Mouse (Mus musculus): Measurements from ENCODE around the gene Slx4.
"Not testable (repeated sequence)": the region's sequence is repeated elsewhere in the genome, so short reads cannot be mapped to it uniquely, and the experiment has no call there.

The Slx4 gene

DNA sequence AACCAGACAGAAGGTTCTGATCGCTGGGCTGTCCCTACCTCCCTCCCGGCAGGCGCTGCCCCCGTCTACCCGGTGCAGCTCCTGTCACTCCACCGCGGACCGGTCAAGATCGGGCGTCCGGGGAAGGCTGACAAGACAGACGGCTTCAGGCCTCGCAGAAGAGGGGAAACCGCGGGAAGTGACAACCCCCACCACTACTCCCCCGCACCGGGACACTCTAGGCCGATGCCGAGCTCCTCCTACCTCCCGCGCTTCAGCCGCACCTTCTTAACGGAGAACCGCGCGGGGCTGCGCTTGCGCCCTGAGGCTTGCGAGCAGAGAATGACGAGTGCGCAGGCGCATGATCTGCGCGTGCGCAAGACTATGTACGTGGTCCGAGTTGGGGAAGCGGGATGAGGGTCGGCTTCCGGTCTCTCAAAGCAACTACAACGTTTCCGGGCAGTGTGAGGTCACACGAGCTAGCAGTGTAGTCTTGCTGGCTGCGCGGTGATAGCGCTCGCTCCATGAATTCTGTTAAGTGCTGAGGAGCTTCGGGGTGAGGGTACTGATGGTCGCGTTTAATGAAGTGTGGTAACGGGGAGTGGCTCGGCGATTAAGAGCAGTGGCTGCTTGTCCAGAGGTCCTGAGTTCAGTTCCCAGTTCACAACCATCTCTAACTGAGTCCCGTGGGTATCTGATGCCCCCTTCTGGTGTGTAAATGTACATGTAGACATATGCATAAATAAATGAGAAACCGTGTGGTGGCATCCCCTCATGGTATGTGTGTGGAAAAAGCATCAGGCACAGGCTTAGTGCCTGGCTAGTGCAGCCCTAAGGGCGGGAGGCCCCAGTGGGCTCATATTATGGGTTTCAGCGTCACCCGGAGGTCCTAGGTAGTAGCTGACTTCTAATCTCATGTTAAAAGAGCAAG lies at the start of gene Slx4:
Gene Slx4 (minus strand): TSS at position 282 of the 910 bp plus-strand sequence.
- peak; percentile 93 to 94 for DNase-seq (ENCODE audit: low spot score in 2 of 2)

GRCm38 (mm10) chr16:4052601-4053000 lies 49.0 kb upstream of the Slx4 start:
- no peak for DNase-seq (ENCODE audit: low spot score in 2 of 2)

- DNase-seq (ENCODE audit: low spot score in 2 of 2) = no peak
Observed at GRCm38 (mm10) chr16:4045524-4045923, 42.0 kb upstream of the Slx4 start.

DNA sequence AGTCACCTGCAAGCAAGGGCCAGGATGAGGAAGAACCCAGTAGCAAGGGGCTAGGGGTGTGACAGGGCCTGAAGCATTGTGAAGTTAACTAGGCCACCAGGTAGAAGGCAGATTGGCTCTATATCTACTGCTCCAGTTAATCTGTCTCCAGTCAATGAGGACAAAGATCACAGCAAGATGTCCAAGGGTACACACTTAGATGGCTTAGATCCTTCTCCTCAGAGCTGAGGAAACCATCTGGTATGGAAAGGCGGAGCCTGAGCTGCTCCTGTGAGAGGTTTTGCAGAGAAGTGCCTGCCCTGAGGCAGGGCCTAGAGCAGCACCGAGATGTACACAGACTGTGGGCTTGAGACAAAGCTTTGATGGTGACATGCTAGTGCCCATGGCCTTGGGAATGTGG lies 40.5 kb upstream of the Slx4 start:
- DNase-seq (ENCODE audit: low spot score in 2 of 2) = no peak

- no peak for DNase-seq (ENCODE audit: low spot score in 2 of 2)
Observed at GRCm38 (mm10) chr16:4041646-4042045, 38.1 kb upstream of the Slx4 start.

GRCm38 (mm10) chr16:4040206-4040605 lies 36.6 kb upstream of the Slx4 start:
- DNase-seq (ENCODE audit: low spot score in 2 of 2) = no peak

- no peak for DNase-seq (ENCODE audit: low spot score in 2 of 2)
Observed at GRCm38 (mm10) chr16:4037690-4038089, 34.1 kb upstream of the Slx4 start.

- no peak for DNase-seq (ENCODE audit: low spot score in 2 of 2)
Observed at GRCm38 (mm10) chr16:4036807-4037206, 33.2 kb upstream of the Slx4 start, which contains the start of gene Dnase1. TSS of gene Dnase1 (plus strand) at chr16:4036942.

GRCm38 (mm10) chr16:4035575-4035974 lies 32.0 kb upstream of the Slx4 start:
- no peak for DNase-seq (ENCODE audit: low spot score in 2 of 2)

DNA sequence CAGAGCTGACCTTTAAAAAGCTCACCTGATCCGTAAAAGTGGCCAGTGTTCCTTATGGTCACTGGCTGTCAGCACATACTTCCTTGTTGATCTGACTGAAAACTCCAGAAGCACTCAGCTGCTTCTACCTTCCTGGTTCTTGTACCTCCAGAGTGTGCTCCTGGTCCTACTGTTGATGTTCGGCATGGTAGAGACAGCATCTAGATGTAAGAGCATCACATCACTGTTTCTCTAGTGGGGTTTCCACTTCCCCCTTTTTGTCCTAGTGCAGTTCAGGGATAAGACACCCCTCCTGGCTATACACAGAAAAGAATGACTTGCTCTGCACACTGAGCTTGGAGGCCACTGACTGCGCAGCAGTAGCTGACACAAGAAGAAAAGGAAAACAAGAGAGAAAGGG lies 30.9 kb upstream of the Slx4 start:
- no peak for DNase-seq (ENCODE audit: low spot score in 2 of 2)

GRCm38 (mm10) chr16:4033971-4034370 lies 30.4 kb upstream of the Slx4 start:
- no peak for DNase-seq (ENCODE audit: low spot score in 2 of 2)

DNA sequence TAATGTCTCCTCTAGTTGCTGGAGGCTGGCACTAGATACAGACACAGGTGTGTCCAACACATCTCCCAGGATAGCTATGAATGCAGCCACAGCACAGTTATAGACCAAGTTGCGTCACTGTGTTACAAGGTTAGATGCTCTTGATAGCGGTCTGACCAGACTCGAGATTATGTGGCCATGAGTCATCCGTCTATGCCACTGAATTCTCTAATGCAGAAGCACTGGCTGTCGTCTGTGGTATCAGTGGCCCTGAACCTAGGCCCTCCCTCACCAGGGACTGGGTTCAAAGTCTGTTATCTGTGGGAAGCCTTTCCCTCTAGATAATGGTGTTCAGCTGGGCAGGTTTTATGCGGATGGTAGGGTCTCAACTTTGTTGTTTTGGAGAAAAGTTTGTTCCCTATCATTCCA lies 28.8 kb upstream of the Slx4 start:
- DNase-seq (ENCODE audit: low spot score in 2 of 2) = no peak

DNA sequence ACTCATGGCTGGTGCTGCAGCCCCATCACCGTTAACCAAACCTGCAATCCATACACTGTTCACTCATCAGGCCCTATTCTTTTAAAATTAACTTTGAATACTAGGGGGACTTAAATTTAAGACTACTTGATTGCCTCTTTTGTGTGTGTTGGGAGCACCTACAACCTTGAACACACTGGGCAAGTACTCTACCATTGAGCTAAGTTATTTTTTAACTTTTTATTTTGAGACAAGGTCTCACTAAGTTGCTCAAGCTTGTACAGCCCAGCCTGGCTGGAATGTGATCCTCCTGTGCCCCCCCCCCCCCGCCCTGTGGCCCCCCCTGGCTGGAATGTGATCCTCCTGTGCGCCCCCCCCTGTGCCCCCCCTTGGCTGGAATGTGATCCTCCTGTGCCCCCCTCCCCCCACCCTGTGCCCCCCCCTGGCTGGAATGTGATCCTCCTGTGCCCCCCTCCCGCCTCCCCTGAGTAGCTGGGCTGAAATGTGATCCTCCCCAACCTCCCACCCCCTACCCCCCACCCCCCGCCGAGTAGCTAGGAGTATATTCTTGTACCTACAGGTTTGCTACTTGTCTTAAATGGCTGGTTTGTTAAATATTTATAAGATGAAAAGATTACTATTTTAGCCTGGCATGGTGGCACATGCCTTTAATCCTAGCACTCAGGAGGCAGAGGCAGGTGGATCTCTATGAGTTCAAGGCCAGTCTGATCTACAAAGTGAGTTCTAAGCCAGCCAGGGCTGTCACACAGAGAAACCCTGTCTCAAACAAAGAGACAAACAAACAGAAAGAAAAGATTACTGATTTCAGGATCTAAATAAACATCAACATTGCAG lies 28.1 kb upstream of the Slx4 start:
- no peak for DNase-seq (ENCODE audit: low spot score in 2 of 2)

DNA sequence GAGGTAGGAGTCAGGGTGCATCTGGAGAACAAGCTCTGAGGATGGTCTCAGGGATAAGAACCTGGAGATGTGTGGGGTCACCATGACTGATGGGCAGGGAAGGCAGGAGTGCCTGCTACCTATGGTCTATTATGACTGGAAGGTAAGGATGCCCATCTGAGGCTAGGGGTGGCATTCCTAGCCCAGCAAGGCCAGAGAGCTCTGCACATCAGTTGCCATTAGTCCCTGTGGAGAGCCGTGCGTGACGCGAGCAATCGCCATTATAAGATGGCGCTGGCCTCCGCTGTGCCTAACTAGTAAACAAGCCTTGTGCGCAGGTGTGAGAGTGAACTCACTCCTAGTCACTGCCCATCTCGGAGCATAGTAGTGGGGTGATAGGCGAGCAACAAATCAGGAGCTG lies 26.9 kb upstream of the Slx4 start:
- no peak for DNase-seq (ENCODE audit: low spot score in 2 of 2)

- no peak for DNase-seq (ENCODE audit: low spot score in 2 of 2)
Observed at GRCm38 (mm10) chr16:4029371-4029841, 25.8 kb upstream of the Slx4 start.

GRCm38 (mm10) chr16:4027211-4027610 lies 23.6 kb upstream of the Slx4 start:
- DNase-seq (ENCODE audit: low spot score in 2 of 2) = no peak

DNA sequence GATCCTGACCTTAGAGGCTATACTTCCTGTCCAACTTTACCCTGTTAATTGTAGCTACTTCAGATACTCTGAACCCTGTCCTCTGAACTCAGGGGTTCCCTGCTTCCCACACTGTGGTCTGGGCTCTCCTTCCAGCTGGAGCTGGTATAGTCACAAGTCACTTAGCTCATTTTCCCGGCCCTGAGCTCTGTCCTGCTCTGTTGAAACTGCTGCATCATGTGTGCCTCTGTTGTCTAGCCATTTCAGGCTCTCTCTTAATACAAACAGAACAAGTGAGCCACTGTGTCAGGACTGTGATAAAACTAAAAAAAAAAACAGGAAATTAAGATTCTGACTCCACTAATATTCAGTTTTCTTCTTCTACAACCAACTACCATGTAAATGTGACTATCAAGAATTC lies 23.1 kb upstream of the Slx4 start:
- DNase-seq (ENCODE audit: low spot score in 2 of 2) = no peak

GRCm38 (mm10) chr16:4022719-4023118 lies 19.1 kb upstream of the Slx4 start:
- DNase-seq (ENCODE audit: low spot score in 2 of 2) = no peak

- DNase-seq (ENCODE audit: low spot score in 2 of 2) = no peak
Observed at GRCm38 (mm10) chr16:4021241-4021640, 17.7 kb upstream of the Slx4 start.

- not testable (repeated sequence) for DNase-seq (ENCODE audit: low spot score in 2 of 2)
Observed at GRCm38 (mm10) chr16:4017466-4017865, 13.9 kb upstream of the Slx4 start.

DNA sequence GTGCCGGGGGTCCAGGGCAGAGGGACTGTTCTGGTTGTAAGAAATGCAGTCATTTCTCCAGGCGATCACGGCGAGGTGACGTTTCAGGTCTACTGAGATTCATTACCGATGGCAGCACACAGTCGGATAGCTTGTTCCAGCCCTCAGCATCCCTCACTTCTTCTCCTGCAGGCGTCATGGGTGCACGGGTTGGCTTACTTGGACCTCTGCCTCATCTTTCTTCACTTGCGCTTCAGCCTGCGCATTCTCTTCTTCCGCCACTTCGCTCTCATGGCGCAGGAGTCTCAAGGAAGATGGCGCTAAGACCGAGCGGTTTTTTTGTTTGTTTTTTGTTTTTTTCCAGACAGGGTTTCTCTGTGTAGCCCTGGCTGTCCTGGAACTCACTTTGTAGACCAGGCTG lies 13.2 kb upstream of the Slx4 start:
- DNase-seq (ENCODE audit: low spot score in 2 of 2) = not testable (repeated sequence)

- no peak for DNase-seq (ENCODE audit: low spot score in 2 of 2)
Observed at GRCm38 (mm10) chr16:4014040-4014668, 10.6 kb upstream of the Slx4 start.

Measured in thymus, postnatal 10 days (tissue).